Mouse (Mus musculus): ENCODE measurements around the gene Adamtsl2.
A peak's percentile ranks its signal among the peaks of the same experiment; 100 is the strongest.

Adamtsl2 gene

GRCm38 (mm10) chr2:27079152-27079584 is at the start of gene Adamtsl2:
Gene Adamtsl2 (plus strand): TSS chr2:27079379.
- peak; percentile 72 for DNase-seq

- DNase-seq, result no peak
Observed at GRCm38 (mm10) chr2:27032361-27032760, 46.8 kb upstream of the Adamtsl2 start.

- DNase-seq, result peak; percentile 4
Observed at GRCm38 (mm10) chr2:27036003-27036402, 43.2 kb upstream of the Adamtsl2 start.

GRCm38 (mm10) chr2:27037008-27037407 is 42.2 kb upstream of the Adamtsl2 start:
- peak; percentile 8 for DNase-seq

GRCm38 (mm10) chr2:27038596-27038995 is 40.6 kb upstream of the Adamtsl2 start:
- DNase-seq, result peak; percentile 86

- DNase-seq, result peak; percentile 77
Observed at GRCm38 (mm10) chr2:27039286-27039685, 39.9 kb upstream of the Adamtsl2 start.

- DNase-seq, result peak; percentile 7
Observed at GRCm38 (mm10) chr2:27042131-27042844, 36.9 kb upstream of the Adamtsl2 start.

GRCm38 (mm10) chr2:27043461-27043860 is 35.7 kb upstream of the Adamtsl2 start:
- peak; percentile 96 for DNase-seq

GRCm38 (mm10) chr2:27044166-27044565 is 35.0 kb upstream of the Adamtsl2 start:
- DNase-seq, result peak; percentile 11

- peak; percentile 4 for DNase-seq
Observed at GRCm38 (mm10) chr2:27044641-27045040, 34.5 kb upstream of the Adamtsl2 start.

- peak; percentile 5 for DNase-seq
Observed at GRCm38 (mm10) chr2:27045979-27046770, 33.0 kb upstream of the Adamtsl2 start.

- DNase-seq, result peak; percentile 3
Observed at GRCm38 (mm10) chr2:27049408-27049807, 29.8 kb upstream of the Adamtsl2 start.

GRCm38 (mm10) chr2:27058251-27058650 is 20.9 kb upstream of the Adamtsl2 start:
- DNase-seq, result no peak

- no peak for DNase-seq
Observed at GRCm38 (mm10) chr2:27058751-27059150, 20.4 kb upstream of the Adamtsl2 start.

GRCm38 (mm10) chr2:27059187-27059586 is 20.0 kb upstream of the Adamtsl2 start:
- no peak for DNase-seq

- DNase-seq, result no peak
Observed at GRCm38 (mm10) chr2:27067124-27067523, 12.1 kb upstream of the Adamtsl2 start.

GRCm38 (mm10) chr2:27067996-27068395 is 11.2 kb upstream of the Adamtsl2 start:
- DNase-seq, result no peak

- no peak for DNase-seq
Observed at GRCm38 (mm10) chr2:27069646-27070045, 9.5 kb upstream of the Adamtsl2 start.

- DNase-seq, result peak; percentile 65
Observed at GRCm38 (mm10) chr2:27070247-27070813, 8.8 kb upstream of the Adamtsl2 start.

- DNase-seq, result peak; percentile 38
Observed at GRCm38 (mm10) chr2:27071137-27071536, 8.0 kb upstream of the Adamtsl2 start.

- peak; percentile 14 for DNase-seq
Observed at GRCm38 (mm10) chr2:27071978-27072377, 7.2 kb upstream of the Adamtsl2 start, which contains the start of gene Mymk. Gene Mymk (minus strand): TSS chr2:27072179.

GRCm38 (mm10) chr2:27073407-27073806 is 5.8 kb upstream of the Adamtsl2 start:
- DNase-seq, result no peak

GRCm38 (mm10) chr2:27074804-27075203 is 4.4 kb upstream of the Adamtsl2 start:
- DNase-seq, result no peak

GRCm38 (mm10) chr2:27075485-27075884 is 3.7 kb upstream of the Adamtsl2 start:
- peak; percentile 62 for DNase-seq
